Mouse (Mus musculus) fibroblast of lung, adult 2 months (primary cell): Measurements from ENCODE around the gene B4galt1.
A peak's percentile ranks its signal among the peaks of the same experiment; 100 is the strongest.

Experiments used
- DNase-seq: peaks from one replicate; pipeline ENCODE4 v3.0.0-alpha.2; 2011; ENCODE audit warnings: low read depth

Gene B4galt1

GRCm38 (mm10) chr4:40853565-40854386, at the start of gene B4galt1:
Gene B4galt1, minus strand, starts transcription at chr4:40854005.
- DNase-seq: peak; percentile 91

DNA sequence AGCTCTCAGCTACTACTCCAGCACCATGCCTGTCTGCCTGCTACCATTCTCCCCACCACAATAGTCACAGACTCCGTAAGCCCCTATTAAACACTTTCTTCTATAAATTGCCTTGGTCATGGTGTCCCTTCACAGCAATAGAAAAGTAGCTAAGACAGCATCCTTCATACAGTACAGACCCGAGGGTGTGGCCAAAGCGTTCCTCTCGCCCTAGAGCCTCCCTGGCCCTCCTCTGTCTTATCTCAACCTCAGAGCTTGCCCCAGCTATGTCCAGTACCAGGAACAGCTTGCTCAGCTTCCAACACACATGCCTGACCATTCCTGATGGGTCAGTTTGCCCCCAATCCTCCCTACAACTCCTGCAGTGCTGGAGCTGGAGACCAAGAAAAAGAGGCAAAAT, 46.8 kb upstream of the B4galt1 start:
- DNase-seq: no peak

- no peak for DNase-seq
Measured at GRCm38 (mm10) chr4:40900071-40900470, 46.3 kb upstream of the B4galt1 start.

- DNase-seq: no peak
Measured at GRCm38 (mm10) chr4:40899264-40899663, 45.5 kb upstream of the B4galt1 start.

- DNase-seq: no peak
Measured at GRCm38 (mm10) chr4:40898476-40899044, 44.8 kb upstream of the B4galt1 start.

DNA sequence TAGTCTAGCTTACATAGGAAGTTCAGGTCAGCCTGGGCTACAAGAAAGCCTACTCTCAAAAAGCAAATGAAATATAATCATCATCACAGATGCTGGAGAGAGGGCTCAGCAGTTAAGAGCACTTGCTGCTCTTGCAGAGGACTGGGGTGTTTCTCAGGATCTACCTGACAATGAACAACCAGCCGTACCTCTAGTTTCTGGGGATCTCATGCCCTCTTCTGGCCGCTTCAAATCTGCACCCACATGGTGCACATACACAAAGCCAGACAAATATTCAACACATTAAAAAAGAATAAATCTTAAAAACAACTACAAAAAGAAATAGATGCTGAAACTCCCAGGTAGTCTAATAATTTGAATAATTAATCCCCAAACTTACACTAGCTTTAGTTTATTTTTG, 41.8 kb upstream of the B4galt1 start:
- no peak for DNase-seq

DNA sequence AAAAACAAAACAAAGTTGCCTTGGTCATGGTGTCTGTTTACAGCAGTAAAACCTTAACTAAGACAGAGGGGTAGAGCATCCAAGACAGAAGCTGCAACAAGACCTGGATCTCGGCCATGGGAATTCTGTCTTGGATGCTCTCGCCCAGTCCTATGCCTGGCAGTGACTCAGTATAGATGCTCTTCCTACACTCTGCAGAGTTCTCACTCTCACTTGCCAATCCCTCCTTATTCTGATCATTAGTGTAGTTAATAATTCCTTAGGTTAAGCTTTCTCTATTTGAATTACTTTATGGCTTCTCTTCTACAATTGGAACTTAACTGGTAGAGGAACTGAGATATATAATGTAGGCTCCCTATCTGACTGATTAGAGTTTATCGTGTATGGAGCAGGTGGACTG, 41.3 kb upstream of the B4galt1 start:
- no peak for DNase-seq

- DNase-seq: no peak
Measured at GRCm38 (mm10) chr4:40891206-40891605, 37.4 kb upstream of the B4galt1 start.

GRCm38 (mm10) chr4:40889983-40890382, 36.2 kb upstream of the B4galt1 start:
- DNase-seq: no peak

- DNase-seq: no peak
Measured at GRCm38 (mm10) chr4:40889252-40889651, 35.4 kb upstream of the B4galt1 start.

- DNase-seq: no peak
Measured at GRCm38 (mm10) chr4:40888839-40889238, 35.0 kb upstream of the B4galt1 start.

DNA sequence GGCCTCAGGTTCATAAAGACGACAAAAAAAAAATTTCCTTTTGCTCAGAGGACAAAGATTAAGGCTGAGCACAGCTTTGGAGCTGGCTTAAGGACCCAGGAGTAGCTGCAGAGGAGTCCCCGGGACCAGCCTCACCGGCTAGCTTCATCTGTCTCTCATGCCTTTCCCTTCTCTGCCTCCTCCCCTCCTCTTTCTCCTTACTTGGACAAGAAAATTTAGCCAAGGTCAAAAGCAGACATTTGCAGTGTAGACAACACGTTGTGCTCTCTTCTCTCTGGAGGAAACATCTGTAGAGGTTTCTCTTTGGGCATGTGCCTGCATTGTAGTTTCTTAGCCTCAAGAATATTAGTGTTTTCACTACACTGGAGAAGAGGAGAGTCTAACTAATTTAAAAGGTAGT, 32.1 kb upstream of the B4galt1 start:
- no peak for DNase-seq

DNA sequence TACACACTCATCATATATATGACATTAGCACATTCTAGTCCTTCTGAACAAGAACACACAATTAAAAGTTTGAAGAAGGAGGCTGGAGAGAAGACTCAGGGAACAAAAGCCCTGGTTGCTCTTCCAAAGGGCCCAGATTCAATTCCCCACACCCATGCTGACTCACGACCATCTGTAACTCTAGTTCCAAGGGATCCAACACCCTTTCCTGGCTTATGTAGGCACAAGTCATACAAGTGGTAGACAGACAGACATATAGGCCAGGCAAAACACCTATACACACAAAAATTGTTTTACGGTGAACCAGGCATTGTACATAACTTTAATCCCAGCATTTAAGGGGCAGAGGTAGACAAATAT, 31.3 kb upstream of the B4galt1 start:
- no peak for DNase-seq

DNA sequence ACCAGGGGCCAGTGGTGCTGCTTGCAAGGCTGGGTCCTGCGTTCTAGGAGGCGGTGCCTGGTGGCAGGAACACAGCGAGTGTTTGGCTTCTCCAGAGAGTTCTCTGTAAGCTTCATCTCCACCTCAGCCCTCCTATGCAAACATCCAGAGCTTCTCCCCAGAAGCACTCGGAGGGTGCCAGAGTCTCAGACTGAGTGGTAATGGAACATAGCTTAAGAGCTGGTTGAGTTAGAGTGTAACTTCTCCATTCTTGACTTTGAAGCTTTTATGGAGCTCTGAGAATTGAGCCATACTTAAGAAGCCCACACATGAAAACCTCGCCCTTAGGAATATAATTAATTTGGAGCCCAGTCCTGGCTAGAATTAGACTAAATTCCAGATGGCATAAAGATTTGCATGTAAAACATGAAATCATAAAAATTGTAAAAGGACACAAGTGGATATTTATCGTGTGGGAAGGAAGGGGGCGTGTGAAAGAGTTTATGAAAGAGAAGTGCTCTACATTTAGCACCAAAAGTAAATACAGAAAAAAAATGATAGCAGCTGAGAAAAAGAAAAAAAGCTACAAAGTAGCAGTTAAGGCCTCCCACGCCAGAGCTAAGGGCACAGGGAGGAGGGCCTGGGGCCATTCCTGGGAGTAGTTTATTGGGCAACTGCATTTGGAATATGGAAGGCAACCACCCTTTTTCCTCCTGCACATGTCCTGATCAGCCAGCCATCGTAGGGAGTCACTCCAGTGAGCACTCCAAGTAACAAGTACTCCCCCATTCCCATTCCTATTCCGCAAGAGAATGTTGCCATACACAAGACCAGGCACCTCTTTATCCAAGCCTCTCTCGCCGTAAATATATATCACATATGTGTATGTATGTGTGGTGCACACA, 30.7 kb upstream of the B4galt1 start:
- DNase-seq: no peak

DNA sequence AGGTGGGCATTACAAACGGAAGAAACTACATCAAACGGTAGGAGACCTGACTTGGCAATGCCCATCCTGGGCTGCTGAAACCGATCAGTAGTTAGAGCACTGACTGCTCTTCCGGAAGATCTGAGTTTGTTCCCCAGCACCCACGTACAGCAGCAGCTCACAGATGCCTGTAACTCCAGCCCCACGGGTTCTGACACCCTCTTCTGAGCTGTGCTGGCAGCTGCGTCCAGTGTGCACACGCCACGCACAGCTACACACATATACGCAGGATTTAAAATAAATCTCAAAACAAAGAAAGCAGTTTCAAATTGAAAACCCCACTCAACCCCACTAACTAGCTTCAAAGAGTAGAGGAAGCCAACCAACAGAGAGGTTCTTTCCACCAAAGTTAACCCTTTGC, 29.4 kb upstream of the B4galt1 start:
- no peak for DNase-seq

DNA sequence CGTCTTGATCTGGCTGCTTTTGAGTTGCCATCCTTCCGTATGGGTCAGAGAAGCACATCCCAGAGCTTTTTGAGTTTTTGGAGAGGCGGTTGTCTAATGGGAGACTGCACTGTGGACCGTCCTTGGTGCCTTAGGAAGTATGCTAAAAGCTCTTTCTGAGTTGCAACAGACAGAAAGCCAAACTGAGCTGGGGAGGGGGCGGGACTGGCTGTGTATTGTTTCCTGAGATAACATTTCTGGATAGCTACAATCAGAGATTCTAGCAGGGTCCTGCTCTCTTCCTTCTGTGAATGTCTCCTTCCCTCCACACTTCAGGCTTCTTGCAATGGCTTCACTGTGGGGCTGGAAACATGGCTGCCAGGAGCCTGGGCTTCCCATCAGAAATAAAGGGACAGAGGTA, 23.7 kb upstream of the B4galt1 start:
- DNase-seq: no peak

DNA sequence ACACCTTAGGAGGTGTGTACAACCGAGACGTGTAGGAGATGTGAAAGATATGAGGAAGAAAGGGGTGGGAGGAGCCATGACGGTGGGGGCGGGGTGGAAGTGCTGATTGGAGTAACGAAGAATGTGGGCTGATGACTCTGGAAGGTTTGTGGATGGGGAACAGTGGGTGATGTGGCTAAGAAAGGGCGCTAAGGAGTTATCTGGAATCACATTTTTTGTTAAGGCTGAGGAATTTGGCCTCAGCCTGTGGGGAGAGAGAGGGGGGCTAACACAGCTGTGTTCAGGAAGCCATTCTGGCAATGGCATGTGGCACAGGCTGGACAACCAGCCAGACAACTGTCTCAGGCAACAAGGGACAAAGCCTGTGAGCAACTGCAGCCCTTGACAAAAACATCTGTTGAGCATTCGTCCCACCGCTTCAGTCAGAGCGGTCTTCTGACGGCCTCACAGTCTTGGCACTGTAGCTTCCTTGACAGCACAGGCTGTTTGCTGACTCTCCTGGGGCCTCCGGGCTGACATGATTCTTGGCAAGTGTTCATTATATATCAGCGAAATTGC, 23.1 kb upstream of the B4galt1 start:
- DNase-seq: peak; percentile 41

- DNase-seq: no peak
Measured at GRCm38 (mm10) chr4:40875842-40876241, 22.0 kb upstream of the B4galt1 start.

DNA sequence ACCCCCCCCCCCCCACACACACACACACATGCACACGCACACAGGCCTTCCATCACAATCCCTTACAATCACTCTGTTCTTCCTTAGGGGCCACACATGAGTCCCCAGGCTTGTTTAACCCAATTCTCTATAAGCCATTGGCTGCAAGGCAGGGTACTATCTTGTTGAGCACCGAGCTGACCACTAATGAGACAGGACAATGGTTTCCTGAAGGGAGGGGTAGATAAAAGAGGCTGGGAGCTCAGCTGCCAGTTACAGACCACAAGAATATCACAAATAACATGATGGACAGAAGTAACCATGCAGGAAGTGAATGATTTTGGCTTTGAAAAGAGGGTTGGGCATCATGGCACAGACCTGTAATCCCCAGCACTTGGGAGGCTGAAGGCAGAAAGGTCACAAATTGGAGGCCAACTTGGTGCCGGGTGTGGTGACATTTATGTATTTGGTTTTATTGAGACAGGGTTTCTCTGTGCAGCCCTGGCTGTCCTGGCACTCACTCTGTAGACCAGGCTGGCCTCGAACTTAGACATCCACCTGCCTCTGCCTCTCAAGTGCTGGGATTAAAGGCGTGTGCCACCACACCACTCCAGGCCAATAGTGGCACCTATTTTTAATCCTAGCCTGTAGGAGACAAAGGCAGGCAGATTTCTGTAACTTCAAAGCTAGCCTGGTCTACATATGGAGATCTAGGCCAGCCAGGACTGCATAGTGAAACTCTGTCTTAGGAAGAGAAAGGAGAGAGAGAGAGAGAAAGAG, 21.2 kb upstream of the B4galt1 start:
- no peak for DNase-seq

DNA sequence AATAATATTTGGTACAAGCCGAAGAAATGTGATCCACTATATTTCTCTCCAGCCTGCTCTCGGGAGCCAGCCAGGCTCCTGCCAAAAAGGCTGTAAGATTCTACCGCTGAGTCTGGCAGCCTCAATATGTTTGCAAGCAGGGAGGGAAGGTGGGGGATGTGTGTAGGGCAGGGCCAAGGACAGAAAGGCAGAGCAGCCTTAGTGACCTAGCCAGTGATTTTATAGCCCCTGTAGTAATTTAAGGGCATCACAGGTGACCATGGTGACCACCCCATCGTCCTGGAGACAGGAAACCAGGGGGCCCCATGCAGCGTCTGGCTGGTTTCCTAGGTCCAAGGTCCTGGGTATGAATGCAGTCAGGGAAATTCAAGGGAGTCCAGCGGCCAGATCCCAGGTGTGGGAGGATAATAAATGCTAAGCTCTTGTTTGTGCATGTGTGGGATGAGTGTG, 20.4 kb upstream of the B4galt1 start:
- DNase-seq: peak; percentile 68

DNA sequence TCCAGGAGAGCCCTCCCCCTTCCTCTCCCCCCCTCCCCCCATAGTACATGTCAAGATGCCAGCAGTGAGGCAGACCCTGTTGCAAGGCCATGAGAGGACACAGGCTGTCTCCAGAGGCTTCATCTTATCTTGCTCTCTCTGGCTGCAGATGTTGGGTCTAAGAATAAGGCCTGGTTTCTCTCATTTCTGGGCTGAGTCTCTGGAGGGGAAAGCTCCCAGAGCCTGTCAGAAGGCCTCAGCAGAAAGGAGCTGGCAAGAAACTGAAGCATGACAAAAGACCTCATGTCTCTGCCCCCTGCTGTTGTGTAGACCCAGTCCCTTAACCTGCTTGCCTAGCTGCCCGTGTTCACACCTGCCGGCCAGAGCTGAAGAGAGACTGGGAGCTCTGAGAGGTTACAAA, 19.5 kb upstream of the B4galt1 start:
- no peak for DNase-seq

- DNase-seq: no peak
Measured at GRCm38 (mm10) chr4:40872129-40872528, 18.3 kb upstream of the B4galt1 start.
